Mouse (Mus musculus): Measurements from ENCODE around the gene Ctsh. TPM values are rescaled to one million over a fixed set of nuclear protein-coding genes. Genes with fewer than 3 reads are reported as not detected.

The Ctsh gene
- 28.7 and 42.4 TPM in 2 replicates for polyA plus RNA-seq (2014; fragmentation: Nextera tagmentation; extraction: Ambion mirVana)

DNA sequence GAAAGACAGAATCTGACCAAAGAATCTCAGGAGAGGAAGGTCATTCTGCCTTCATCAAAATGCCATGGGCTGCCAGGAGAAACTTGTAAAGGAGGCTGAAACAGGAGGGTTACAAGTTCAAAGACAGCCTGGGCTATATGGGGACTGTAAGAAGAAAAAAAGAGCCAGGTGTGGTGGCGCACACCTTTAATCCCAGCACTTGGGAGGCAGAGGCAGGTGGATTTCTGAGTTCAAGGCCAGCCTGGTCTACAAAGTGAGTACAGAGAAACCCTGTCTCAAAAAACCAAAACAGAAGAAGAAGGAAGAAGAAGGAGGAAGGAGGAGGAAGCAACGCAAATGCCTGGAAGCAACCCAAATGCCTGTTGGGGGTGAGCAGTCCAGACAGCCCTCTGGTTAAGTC lies at the start of gene Ctsh:
Gene Ctsh (plus strand): TSS at position 301 of the 400 bp plus-strand sequence.
- ATAC-seq (replicated peaks; ENCODE audit: low FRiP score, low TSS enrichment, low read depth) (no peak), DNase-seq (ENCODE audit: low spot score) (no peak)
- H3K4me2 ChIP-seq (ENCODE audit: low read length), result peak within 1 kb of the TSS; percentile 87
- peak within 1 kb of the TSS; percentile 43 for H3K4me3 ChIP-seq (ENCODE audit: low read depth, low read length)
- no peaks in the 10 kb centered on the region for H3K27me3 ChIP-seq (replicated peaks; ENCODE audit: control insufficient read depth, insufficient read depth, low read length)
- H3K4me1 ChIP-seq (replicated peaks; ENCODE audit: control insufficient read depth, insufficient read depth, low read length), result no peaks in the 10 kb centered on the region
- H3K9ac ChIP-seq (ENCODE audit: low read length), result peak within 1 kb of the TSS; percentile 47
- no peaks in the 10 kb centered on the region for H3K9me3 ChIP-seq (ENCODE audit: control insufficient read depth, low read length)
- WGBS, result 75% methylated on average over 2 of the region's 2 CpGs
- no peaks in the 10 kb centered on the region for H3K36me3 ChIP-seq (ENCODE audit: control insufficient read depth, insufficient read depth, low read length)
- no peak within 1 kb of the TSS for H3K27ac ChIP-seq (ENCODE audit: low read depth)

DNA sequence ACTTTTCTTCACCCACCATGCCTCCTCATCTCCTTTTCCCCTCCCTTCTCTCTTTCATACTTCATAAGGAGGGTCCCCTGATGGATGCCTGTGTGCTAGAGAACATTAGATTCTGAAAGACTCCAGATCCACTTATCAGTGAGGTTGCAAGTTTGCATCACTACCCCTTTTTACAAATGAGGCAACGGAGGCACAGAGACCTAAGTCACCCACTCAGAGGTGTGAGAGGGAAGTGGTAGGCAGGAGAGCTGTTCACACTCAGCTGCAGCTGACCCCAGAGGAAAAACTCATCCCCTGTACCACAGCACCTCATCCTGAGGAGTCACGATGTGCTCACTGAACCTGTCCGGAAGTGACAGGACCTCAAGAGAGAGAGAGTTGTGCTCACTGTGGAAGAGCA lies 47.5 kb upstream of the Ctsh start:
- H3K9ac ChIP-seq (ENCODE audit: low read length), result no peak overlapping the region
- H3K27ac ChIP-seq (ENCODE audit: low read depth), result no peak overlapping the region
- H3K9me3 ChIP-seq (ENCODE audit: control insufficient read depth, low read length), result no peaks in the 10 kb centered on the region
- DNase-seq (ENCODE audit: low spot score), result no peak
- H3K27me3 ChIP-seq (replicated peaks; ENCODE audit: control insufficient read depth, insufficient read depth, low read length), result no peaks in the 10 kb centered on the region
- WGBS, result 88% methylated on average over 3 of the region's 3 CpGs
- no peak overlapping the region for H3K4me2 ChIP-seq (ENCODE audit: low read length)
- H3K36me3 ChIP-seq (ENCODE audit: control insufficient read depth, insufficient read depth, low read length), result no peaks in the 10 kb centered on the region
- ATAC-seq (replicated peaks; ENCODE audit: low FRiP score, low TSS enrichment, low read depth), result no peak
- no peak overlapping the region for H3K4me3 ChIP-seq (ENCODE audit: low read depth, low read length)
- H3K4me1 ChIP-seq (replicated peaks; ENCODE audit: control insufficient read depth, insufficient read depth, low read length), result no peaks in the 10 kb centered on the region

DNA sequence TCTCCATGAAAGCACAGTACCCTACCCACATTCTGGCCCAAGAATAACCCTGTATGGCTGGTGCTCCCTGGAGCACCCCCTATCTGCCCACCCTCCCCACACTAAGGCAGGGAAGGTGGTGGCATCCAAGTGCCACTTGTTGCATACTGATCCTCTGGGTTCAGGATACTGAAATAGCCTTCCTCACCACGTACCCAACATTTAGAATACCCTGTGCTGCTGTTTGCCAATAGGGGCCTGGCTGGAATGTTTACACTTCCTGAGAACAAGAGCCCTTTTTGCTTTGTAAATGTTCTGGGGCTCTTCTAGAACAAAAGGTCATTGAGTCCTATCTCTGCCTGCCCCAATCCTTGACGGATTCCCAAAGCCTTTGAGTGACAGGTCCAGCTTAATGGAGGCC lies 46.9 kb upstream of the Ctsh start:
- Histone ChIP-seq H3K4me1 (replicated peaks; ENCODE audit: control insufficient read depth, insufficient read depth, low read length) (no peaks in the 10 kb centered on the region), H3K4me3 (ENCODE audit: low read depth, low read length) (no peak overlapping the region), H3K36me3 (ENCODE audit: control insufficient read depth, insufficient read depth, low read length) (no peaks in the 10 kb centered on the region), H3K27ac (ENCODE audit: low read depth) (no peak overlapping the region), H3K9ac (ENCODE audit: low read length) (no peak overlapping the region), H3K4me2 (ENCODE audit: low read length) (no peak overlapping the region), H3K9me3 (ENCODE audit: control insufficient read depth, low read length) (no peaks in the 10 kb centered on the region), H3K27me3 (replicated peaks; ENCODE audit: control insufficient read depth, insufficient read depth, low read length) (no peaks in the 10 kb centered on the region)
- DNase-seq (ENCODE audit: low spot score) (no peak), ATAC-seq (replicated peaks; ENCODE audit: low FRiP score, low TSS enrichment, low read depth) (no peak)
- WGBS, result 31% methylated on average over 2 of the region's 2 CpGs

DNA sequence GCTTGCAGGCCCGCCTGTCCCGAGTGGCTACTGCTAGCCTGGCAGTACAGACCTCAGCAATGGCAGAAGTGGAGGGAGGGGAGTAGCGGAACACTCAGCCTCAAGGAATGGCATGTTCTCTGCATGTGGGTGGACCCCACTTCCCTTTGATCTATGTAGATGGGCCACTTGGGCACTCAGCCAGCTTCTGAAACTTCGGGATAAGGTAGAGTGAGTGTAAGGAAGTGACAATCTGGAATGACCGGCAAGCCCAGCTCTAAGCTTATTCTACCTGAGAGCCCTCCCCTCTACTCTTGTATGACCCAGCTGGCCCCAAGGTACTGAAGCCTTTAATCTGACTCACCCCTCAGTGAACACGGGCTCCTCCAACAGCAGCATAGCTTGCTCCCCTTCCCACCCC lies 45.8 kb upstream of the Ctsh start:
- Histone ChIP-seq H3K36me3 (ENCODE audit: control insufficient read depth, insufficient read depth, low read length) (no peaks in the 10 kb centered on the region), H3K4me1 (replicated peaks; ENCODE audit: control insufficient read depth, insufficient read depth, low read length) (no peaks in the 10 kb centered on the region), H3K4me2 (ENCODE audit: low read length) (no peak overlapping the region), H3K4me3 (ENCODE audit: low read depth, low read length) (no peak overlapping the region), H3K9ac (ENCODE audit: low read length) (no peak overlapping the region), H3K27me3 (replicated peaks; ENCODE audit: control insufficient read depth, insufficient read depth, low read length) (no peaks in the 10 kb centered on the region), H3K27ac (ENCODE audit: low read depth) (no peak overlapping the region), H3K9me3 (ENCODE audit: control insufficient read depth, low read length) (no peaks in the 10 kb centered on the region)
- no peak for DNase-seq (ENCODE audit: low spot score)
- 85% methylated on average over 6 of the region's 6 CpGs for WGBS
- 0 out of 2 replicates have a peak, but pooled peaks have one; percentile 27 for ATAC-seq (replicated peaks; ENCODE audit: low FRiP score, low TSS enrichment, low read depth)

DNA sequence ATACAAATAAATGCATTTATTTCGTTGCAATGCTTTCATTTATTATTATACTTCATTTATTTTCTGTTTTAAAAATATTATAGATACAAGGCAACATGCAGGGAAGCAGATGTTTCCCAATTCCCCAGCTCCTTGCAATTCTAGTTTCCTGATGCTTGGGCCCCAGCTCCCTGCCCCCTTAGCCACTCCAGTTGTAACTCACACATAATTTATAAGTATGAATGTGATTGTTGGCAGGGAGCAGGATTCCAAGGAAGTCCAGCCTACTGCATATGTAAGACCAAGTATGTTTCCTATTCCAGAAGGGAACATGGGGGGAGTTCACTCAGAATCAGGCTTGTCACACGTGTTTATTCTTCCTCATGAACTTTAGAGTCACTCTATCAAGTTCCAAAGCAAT lies 42.1 kb upstream of the Ctsh start:
- DNase-seq (ENCODE audit: low spot score), result no peak
- 58% methylated on average over 2 of the region's 2 CpGs for WGBS

DNA sequence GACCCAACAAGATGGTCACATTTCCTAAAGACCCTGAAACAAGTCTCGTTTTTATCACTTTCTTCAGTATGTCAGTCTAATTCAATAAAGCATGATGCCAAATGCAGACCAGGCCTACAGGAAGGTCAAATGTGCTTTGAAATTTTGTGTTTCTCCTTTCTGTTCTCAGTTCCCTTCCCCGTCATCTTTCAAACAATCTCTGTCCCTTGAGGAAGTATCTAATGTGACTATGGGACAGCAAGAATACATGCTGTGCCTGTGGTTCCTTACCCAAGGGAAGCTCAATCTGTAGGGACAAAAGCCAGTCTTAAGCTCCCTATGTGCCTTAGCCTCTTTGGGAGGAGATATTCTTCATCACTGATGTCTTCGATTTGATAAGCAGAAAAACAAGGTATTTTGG lies 39.3 kb upstream of the Ctsh start:
- ATAC-seq (replicated peaks; ENCODE audit: low FRiP score, low TSS enrichment, low read depth), result no peak

More for the DNA sequence above, 42.1 kb upstream of the Ctsh start:
- Histone ChIP-seq H3K27ac (ENCODE audit: low read depth) (no peak overlapping the region), H3K9me3 (ENCODE audit: control insufficient read depth, low read length) (no peaks in the 10 kb centered on the region), H3K27me3 (replicated peaks; ENCODE audit: control insufficient read depth, insufficient read depth, low read length) (no peaks in the 10 kb centered on the region), H3K4me1 (replicated peaks; ENCODE audit: control insufficient read depth, insufficient read depth, low read length) (no peaks in the 10 kb centered on the region), H3K4me2 (ENCODE audit: low read length) (no peak overlapping the region), H3K9ac (ENCODE audit: low read length) (no peak overlapping the region), H3K36me3 (ENCODE audit: control insufficient read depth, insufficient read depth, low read length) (no peaks in the 10 kb centered on the region), H3K4me3 (ENCODE audit: low read depth, low read length) (no peak overlapping the region)
- ATAC-seq (replicated peaks; ENCODE audit: low FRiP score, low TSS enrichment, low read depth), result no peak

DNA sequence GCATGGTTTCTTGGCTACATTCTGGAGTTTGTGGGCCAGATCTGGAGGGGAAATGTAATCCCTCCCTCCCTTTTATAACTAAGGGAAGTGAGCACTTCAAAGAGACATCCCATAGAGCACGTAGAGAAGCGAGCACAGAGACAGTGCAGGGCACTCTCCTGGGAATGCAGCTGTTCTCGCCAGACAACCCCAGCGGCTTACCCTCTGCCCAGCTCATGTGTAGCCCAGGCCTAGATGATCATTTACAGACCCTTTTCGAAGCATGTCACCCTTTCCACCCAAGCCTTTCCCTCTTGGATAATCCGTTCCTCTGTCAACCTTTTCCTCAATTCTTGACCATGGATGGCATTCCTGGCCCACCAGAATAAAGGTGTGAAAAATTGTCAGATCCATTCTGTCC lies 37.7 kb upstream of the Ctsh start:
- Histone ChIP-seq H3K4me2 (ENCODE audit: low read length) (no peak overlapping the region), H3K27me3 (replicated peaks; ENCODE audit: control insufficient read depth, insufficient read depth, low read length) (no peaks in the 10 kb centered on the region), H3K9ac (ENCODE audit: low read length) (no peak overlapping the region), H3K27ac (ENCODE audit: low read depth) (no peak overlapping the region), H3K9me3 (ENCODE audit: control insufficient read depth, low read length) (no peaks in the 10 kb centered on the region), H3K36me3 (ENCODE audit: control insufficient read depth, insufficient read depth, low read length) (no peaks in the 10 kb centered on the region), H3K4me1 (replicated peaks; ENCODE audit: control insufficient read depth, insufficient read depth, low read length) (no peaks in the 10 kb centered on the region), H3K4me3 (ENCODE audit: low read depth, low read length) (no peak overlapping the region)
- DNase-seq (ENCODE audit: low spot score) (no peak), ATAC-seq (replicated peaks; ENCODE audit: low FRiP score, low TSS enrichment, low read depth) (no peak)
- WGBS, result 75% methylated on average over 6 of the region's 6 CpGs

More for the DNA sequence above, 39.3 kb upstream of the Ctsh start:
- no peaks in the 10 kb centered on the region for H3K4me1 ChIP-seq (replicated peaks; ENCODE audit: control insufficient read depth, insufficient read depth, low read length)
- H3K4me2 ChIP-seq (ENCODE audit: low read length), result no peak overlapping the region
- no peaks in the 10 kb centered on the region for H3K36me3 ChIP-seq (ENCODE audit: control insufficient read depth, insufficient read depth, low read length)
- no peak overlapping the region for H3K9ac ChIP-seq (ENCODE audit: low read length)
- no peak for DNase-seq (ENCODE audit: low spot score)
- no peaks in the 10 kb centered on the region for H3K9me3 ChIP-seq (ENCODE audit: control insufficient read depth, low read length)
- WGBS, result 85% methylated on average over 3 of the region's 3 CpGs
- H3K4me3 ChIP-seq (ENCODE audit: low read depth, low read length), result no peak overlapping the region
- H3K27ac ChIP-seq (ENCODE audit: low read depth), result no peak overlapping the region
- no peaks in the 10 kb centered on the region for H3K27me3 ChIP-seq (replicated peaks; ENCODE audit: control insufficient read depth, insufficient read depth, low read length)

DNA sequence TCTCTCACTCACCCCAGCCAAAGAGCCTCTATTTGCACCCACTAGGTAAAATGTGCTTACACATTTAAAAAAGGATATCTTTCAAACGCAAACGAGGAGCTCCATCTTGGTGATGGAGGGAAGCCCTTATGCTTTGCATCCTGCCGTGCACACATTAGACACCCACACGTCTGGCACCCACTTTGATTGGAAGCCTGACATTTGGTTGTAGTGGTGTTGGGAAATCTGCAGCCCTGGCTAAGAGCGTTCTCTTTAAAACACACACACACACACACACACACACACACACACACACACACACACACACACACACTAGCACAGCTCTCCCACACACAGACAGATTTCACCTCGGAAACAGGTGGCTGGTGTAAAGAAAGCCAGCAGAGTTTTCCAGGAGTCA lies 33.1 kb upstream of the Ctsh start:
- ATAC-seq (replicated peaks; ENCODE audit: low FRiP score, low TSS enrichment, low read depth) (no peak), DNase-seq (ENCODE audit: low spot score) (no peak)
- no peaks in the 10 kb centered on the region for H3K9me3 ChIP-seq (ENCODE audit: control insufficient read depth, low read length)
- no peaks in the 10 kb centered on the region for H3K27me3 ChIP-seq (replicated peaks; ENCODE audit: control insufficient read depth, insufficient read depth, low read length)
- no peaks in the 10 kb centered on the region for H3K36me3 ChIP-seq (ENCODE audit: control insufficient read depth, insufficient read depth, low read length)
- no peak overlapping the region for H3K4me2 ChIP-seq (ENCODE audit: low read length)
- no peak overlapping the region for H3K9ac ChIP-seq (ENCODE audit: low read length)
- no peaks in the 10 kb centered on the region for H3K4me1 ChIP-seq (replicated peaks; ENCODE audit: control insufficient read depth, insufficient read depth, low read length)
- H3K4me3 ChIP-seq (ENCODE audit: low read depth, low read length), result no peak overlapping the region
- no peak overlapping the region for H3K27ac ChIP-seq (ENCODE audit: low read depth)
- 78% methylated on average over 6 of the region's 6 CpGs for WGBS

DNA sequence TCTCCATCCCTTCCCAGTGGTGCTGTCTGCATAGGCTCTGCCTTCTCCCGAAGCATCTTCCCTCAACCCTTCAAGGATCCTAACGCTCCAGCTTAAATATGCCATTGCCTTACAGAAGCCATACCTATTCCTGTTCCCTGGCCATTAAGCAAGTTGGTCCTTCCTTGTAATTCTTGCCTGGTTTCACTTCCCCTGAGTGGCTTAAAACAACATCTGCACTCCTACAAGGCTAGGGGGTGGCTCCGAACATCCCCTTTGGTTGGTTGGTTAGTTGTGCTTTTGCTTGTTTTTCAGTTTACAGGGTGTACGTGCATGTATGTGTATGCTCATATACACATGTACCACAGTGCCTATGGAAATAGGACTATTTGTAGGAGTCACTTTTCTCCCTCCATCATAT lies 32.5 kb upstream of the Ctsh start:
- Histone ChIP-seq H3K9ac (ENCODE audit: low read length) (no peak overlapping the region), H3K4me2 (ENCODE audit: low read length) (no peak overlapping the region), H3K4me1 (replicated peaks; ENCODE audit: control insufficient read depth, insufficient read depth, low read length) (no peaks in the 10 kb centered on the region), H3K27ac (ENCODE audit: low read depth) (no peak overlapping the region), H3K9me3 (ENCODE audit: control insufficient read depth, low read length) (no peaks in the 10 kb centered on the region), H3K36me3 (ENCODE audit: control insufficient read depth, insufficient read depth, low read length) (no peaks in the 10 kb centered on the region), H3K4me3 (ENCODE audit: low read depth, low read length) (no peak overlapping the region), H3K27me3 (replicated peaks; ENCODE audit: control insufficient read depth, insufficient read depth, low read length) (no peaks in the 10 kb centered on the region)
- DNase-seq (ENCODE audit: low spot score) (no peak), ATAC-seq (replicated peaks; ENCODE audit: low FRiP score, low TSS enrichment, low read depth) (no peak)
- 84% methylated on average over 4 of the region's 4 CpGs for WGBS
